Mouse (Mus musculus) neural tube, embryonic 13.5 days (tissue): ENCODE measurements around the gene Arid3a. TPM values are rescaled to one million over a fixed set of nuclear protein-coding genes. Genes with fewer than 3 reads are reported as not detected.

Source experiments
- ATAC-seq: fragments of 200-750 bp; cut with Nextera tagmentation; 2 replicates; pipeline ENCODE4 v1.8.0; 2017; ENCODE audit warnings: low read depth, mild to moderate bottlenecking, moderate TSS enrichment, moderate library complexity
- H3K27ac ChIP-seq: fragments of 300-500 bp; sonication (generic); replicated peaks from 2 replicates; pipeline ENCODE4 v1.5.1; 2015; ENCODE audit warnings: moderate library complexity, mild to moderate bottlenecking, inconsistent platforms
- H3K27me3 ChIP-seq: fragments of 300-500 bp; sonication (generic); 2 replicates; pipeline ENCODE4 v1.6.1; 2015; ENCODE audit warnings: mild to moderate bottlenecking, inconsistent platforms
- H3K36me3 ChIP-seq: fragments of 300-500 bp; sonication (generic); 2 replicates; pipeline ENCODE4 v1.6.1; 2015; ENCODE audit warnings: mild to moderate bottlenecking, inconsistent platforms
- H3K4me1 ChIP-seq: fragments of 300-500 bp; sonication (generic); replicated peaks from 2 replicates; pipeline ENCODE4 v1.6.1; 2015; ENCODE audit warnings: inconsistent platforms
- H3K4me2 ChIP-seq: fragments of 300-500 bp; sonication (generic); 2 replicates; pipeline ENCODE4 v1.6.1; 2015; ENCODE audit warnings: inconsistent platforms, mild to moderate bottlenecking, moderate library complexity
- H3K4me3 ChIP-seq: fragments of 300-500 bp; sonication (generic); 2 replicates; pipeline ENCODE4 v1.5.1; 2015; ENCODE audit warnings: mild to moderate bottlenecking, inconsistent platforms
- H3K9ac ChIP-seq: fragments of 300-500 bp; sonication (generic); 2 replicates; pipeline ENCODE4 v1.6.1; 2015; ENCODE audit warnings: moderate library complexity, mild to moderate bottlenecking, inconsistent platforms
- H3K9me3 ChIP-seq: fragments of 300-500 bp; sonication (generic); 2 replicates; pipeline ENCODE4 v1.6.1; 2016; ENCODE audit warnings: inconsistent platforms
- WGBS: fragments of 180-500 bp; shearing (Covaris S2); methylation state at CpG from one replicate; pipeline ENCODE4 v1.1.7; 2015; 5-methylcytosine and 5-hydroxymethylcytosine counted together
- polyA plus RNA-seq: library from polyadenylated mRNA; unstranded; fragments of >200 nt; fragmentation: Nextera tagmentation; extraction: Ambion mirVana; gene quantifications from 2 replicates; pipeline ENCODE4 v1.2.1, GENCODE M21; 2015

Arid3a gene
- polyA plus RNA-seq, 1 experiment from 2014 or later = 5.4 TPM

DNA sequence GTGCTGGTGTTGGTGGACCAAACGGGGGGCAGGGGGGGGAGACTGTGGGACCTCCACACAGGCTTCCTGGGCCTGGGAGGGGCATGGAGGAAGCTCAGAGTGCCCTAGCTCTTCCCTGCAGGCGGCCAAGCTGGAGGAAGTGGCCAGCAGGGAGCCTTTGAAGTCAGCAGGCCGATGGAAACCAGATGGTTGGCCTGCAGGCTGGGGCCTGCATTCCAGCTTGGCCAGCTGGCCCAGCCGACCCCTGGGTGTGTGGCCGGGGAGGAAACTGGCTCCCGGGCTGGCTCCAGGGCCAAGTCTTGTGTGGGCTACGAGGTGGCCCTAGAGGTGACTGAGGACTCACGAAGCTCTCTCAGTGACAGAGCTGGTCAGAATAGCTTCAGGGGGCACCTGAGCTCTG, 5.9 kb downstream of the Arid3a start:
- Histone ChIP-seq H3K4me3 (no peak overlapping the region), H3K27me3 (no peaks in the 10 kb centered on the region), H3K4me2 (peak overlapping the region; percentile 22), H3K4me1 (peaks cover 90% of the 10 kb centered on the region), H3K9ac (peak overlapping the region; percentile 43; the same call in 1 of the 2 replicates), H3K9me3 (no peaks in the 10 kb centered on the region), H3K27ac (peak overlapping the region; percentile 80), H3K36me3 (peaks cover 43% of the 10 kb centered on the region)
- WGBS = 15% methylated on average over 8 of the region's 8 CpGs
- no peak for ATAC-seq

DNA sequence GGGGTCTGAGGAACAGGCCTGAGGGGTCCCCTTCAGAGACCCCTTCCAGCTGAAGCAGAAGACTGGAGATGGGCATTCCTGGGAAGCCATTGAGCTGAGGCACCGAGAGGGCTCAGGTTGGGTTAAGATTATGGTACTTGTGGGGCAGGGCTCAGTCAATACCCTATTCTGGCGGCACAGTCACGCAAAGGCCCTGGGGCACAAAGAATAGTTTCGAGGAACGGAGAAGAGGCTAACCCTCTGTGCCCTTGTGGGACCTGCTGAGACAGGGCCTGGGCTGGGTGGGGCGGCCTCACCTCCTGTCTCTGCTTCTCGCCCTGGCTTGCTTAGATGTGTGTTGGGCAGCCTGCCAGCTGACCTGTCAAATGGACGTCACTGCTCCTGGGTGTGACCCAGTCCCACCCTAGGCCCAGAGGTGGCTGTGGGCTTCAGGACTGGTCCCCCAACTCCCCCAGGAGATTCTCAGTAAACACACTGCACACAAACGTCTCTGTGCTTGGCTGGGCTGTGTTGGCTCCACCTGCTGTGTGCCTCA, 6.4 kb downstream of the Arid3a start:
- no peak for ATAC-seq
- Histone ChIP-seq H3K36me3 (peaks cover 47% of the 10 kb centered on the region), H3K9me3 (no peaks in the 10 kb centered on the region), H3K27me3 (no peaks in the 10 kb centered on the region), H3K4me3 (no peak overlapping the region), H3K27ac (peak overlapping the region; percentile 80), H3K4me1 (peaks cover 95% of the 10 kb centered on the region), H3K9ac (peak overlapping the region; percentile 43; the same call in 1 of the 2 replicates), H3K4me2 (no peak overlapping the region; the same call in 1 of the 2 replicates)
- WGBS = 62% methylated on average over 9 of the region's 9 CpGs

DNA sequence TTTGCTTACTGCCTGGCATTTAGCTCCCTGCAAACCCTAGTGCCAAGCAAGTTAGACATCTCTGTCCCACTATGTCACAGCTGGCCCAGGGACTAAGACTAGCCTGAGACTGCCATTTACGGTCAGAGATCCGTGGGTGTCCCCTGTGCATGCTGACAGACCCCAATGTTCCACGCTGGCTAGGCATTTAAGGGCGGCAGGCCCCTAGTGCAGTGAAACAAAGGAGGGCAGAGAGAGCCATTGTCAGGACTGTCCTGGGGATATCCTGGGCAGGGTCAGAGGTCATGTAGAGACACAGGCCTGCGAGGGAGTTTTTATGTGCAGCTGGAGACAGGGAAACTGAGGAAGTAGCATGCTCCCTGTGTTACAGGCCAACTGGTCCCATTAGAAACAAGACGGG, 7.0 kb downstream of the Arid3a start:
- Histone ChIP-seq H3K36me3 (peaks cover 47% of the 10 kb centered on the region), H3K9ac (peak overlapping the region; percentile 38; the same call in 1 of the 2 replicates), H3K27ac (peak overlapping the region; percentile 80), H3K9me3 (no peaks in the 10 kb centered on the region), H3K4me3 (no peak overlapping the region), H3K4me2 (no peak overlapping the region), H3K4me1 (peaks cover 94% of the 10 kb centered on the region), H3K27me3 (no peaks in the 10 kb centered on the region)
- no peak for ATAC-seq
- 27% methylated on average over 6 of the region's 6 CpGs for WGBS

DNA sequence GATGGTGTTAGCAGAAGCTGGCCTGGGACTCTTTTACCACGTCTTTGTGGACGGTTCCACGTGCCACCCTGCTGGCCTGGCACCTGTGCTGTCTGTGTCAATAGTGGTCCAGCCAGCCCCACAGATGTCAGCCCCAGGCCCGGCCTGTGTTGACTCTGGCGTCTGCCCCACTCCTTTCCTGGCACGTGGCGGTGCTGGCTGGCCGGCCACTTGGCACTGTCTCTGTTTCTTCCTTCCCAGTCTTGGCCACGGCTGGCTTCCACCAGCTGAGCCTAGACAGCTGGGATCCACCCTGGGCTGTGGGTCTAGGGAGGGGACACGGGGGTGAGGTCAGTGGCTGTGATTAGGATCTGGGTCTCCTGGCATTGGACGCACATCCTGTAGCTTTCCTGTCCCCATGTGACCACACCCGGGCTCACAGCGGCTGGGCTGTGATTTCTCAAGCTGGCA, 7.5 kb downstream of the Arid3a start:
- H3K9ac ChIP-seq = no peak overlapping the region; the same call in 1 of the 2 replicates
- 0 out of 2 replicates have a peak, but pooled peaks have one; percentile 15 for ATAC-seq
- no peak overlapping the region for H3K4me3 ChIP-seq
- no peaks in the 10 kb centered on the region for H3K9me3 ChIP-seq
- H3K36me3 ChIP-seq = peaks cover 47% of the 10 kb centered on the region
- H3K4me2 ChIP-seq = no peak overlapping the region
- H3K27ac ChIP-seq = peak overlapping the region; percentile 80
- no peaks in the 10 kb centered on the region for H3K27me3 ChIP-seq
- 51% methylated on average over 13 of the region's 13 CpGs for WGBS
- H3K4me1 ChIP-seq = peaks cover 89% of the 10 kb centered on the region

DNA sequence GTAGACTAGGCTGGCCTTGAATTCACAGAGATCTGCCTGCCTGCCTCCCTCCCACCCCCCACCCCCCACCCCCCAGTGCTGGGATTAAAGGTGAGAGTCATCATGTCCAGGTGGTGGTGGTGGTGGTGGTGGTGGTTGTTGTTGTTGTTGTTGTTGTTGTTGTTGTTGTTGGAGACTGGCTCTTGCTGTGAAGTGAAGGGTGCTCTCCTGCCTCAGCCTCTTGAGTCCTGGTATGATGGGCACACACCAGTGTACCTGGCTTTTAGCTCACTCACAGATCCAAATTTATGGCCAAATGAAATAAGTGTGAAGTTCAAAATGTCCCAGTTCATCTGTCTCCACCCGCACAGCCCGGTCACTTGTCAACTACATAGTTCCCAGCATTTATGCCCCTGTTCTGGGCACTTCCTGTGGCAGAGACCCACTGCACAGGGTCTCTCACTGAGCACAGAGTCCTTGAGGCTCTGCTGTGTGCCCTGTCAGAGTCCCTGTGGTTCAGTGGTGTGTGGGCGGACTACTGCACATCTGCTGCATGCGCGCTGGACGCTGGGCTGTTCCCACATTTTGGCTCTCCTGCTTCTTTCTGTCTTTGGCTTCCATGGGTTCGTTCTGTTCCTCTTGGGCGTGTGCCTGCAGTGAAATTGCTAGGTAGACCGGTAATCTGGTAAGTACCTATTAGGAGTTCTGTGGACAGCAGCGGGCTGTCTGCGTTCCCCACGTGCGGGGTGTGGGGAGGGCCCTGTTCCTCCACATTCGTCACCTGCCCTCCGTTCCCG, 8.1 kb downstream of the Arid3a start:
- no peak overlapping the region for H3K4me3 ChIP-seq
- no peak overlapping the region for H3K9ac ChIP-seq
- peak overlapping the region; percentile 80 for H3K27ac ChIP-seq
- no peak overlapping the region for H3K4me2 ChIP-seq
- no peaks in the 10 kb centered on the region for H3K27me3 ChIP-seq
- H3K9me3 ChIP-seq = no peaks in the 10 kb centered on the region
- H3K4me1 ChIP-seq = peaks cover 82% of the 10 kb centered on the region
- no peak for ATAC-seq
- H3K36me3 ChIP-seq = peaks cover 47% of the 10 kb centered on the region
- 89% methylated on average over 16 of the region's 16 CpGs for WGBS

DNA sequence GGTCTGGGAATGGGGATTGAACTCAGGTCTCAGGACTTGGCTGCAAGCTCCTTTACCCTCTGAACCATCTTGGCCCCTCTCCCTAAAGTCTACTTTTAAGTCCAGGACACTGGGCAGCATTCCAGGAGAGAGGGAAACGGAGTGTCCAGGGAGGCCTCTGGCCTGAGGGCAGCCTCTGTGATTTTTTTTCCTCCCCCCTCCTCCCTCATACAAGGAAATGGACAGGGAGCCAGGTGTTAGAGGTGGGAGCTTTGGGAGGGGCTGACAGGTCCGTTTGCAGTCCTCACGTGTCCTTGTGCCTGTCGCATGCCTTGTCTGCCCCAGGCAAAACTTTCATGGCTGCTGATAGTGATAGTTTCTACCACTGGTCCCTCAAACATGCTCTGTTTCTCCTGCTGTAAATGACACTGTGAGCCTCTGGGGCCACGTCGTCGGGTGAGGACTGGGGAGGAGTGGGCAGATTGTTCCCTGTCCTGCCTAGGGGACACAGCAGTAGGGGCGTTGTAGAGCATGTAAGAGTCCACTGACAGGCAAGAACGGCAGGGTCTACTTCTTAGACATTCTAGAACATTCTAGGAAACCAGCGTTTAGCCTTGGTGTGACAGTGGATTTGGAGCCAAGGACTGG, 9.6 kb downstream of the Arid3a start:
- H3K9ac ChIP-seq = no peak overlapping the region
- peak overlapping the region; percentile 27; the same call in 1 of the 2 replicates for H3K4me2 ChIP-seq
- H3K9me3 ChIP-seq = no peaks in the 10 kb centered on the region
- no peak for ATAC-seq
- peaks cover 46% of the 10 kb centered on the region for H3K36me3 ChIP-seq
- H3K27ac ChIP-seq = peak overlapping the region; percentile 61
- 75% methylated on average over 10 of the region's 10 CpGs for WGBS
- H3K4me1 ChIP-seq = peaks cover 68% of the 10 kb centered on the region
- H3K4me3 ChIP-seq = no peak overlapping the region
- H3K27me3 ChIP-seq = no peaks in the 10 kb centered on the region

DNA sequence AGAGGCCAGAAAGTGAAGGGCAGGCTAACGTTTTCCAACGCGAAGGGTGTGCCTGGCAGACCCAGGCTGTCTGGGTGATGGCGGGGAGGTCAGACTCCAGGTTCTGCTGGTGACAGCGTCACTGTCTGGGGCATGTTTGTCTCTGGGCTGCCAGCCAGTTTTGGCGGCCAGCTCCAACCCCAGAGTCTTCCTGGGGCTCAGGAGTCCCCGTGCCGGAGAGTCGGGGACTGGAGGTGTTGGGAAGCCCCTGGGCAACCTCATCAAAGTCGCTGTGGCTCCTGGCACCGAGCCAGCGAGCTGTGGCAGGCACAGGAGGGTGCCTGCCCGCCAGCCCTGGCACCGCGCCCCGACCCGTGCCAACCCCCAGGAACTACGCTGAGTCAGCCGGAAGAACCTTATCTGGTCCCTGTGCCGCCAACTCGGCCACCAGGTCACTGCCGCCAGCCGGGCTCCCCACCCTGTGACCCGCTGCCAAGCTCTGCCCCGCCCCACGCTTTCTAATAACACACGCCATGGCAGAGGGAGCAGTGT, 10.1 kb downstream of the Arid3a start:
- H3K27me3 ChIP-seq = no peaks in the 10 kb centered on the region
- H3K9ac ChIP-seq = peak overlapping the region; percentile 41; the same call in 1 of the 2 replicates
- peak overlapping the region; percentile 61 for H3K27ac ChIP-seq
- H3K4me2 ChIP-seq = peak overlapping the region; percentile 27; the same call in 1 of the 2 replicates
- H3K9me3 ChIP-seq = no peaks in the 10 kb centered on the region
- peaks cover 62% of the 10 kb centered on the region for H3K4me1 ChIP-seq
- H3K4me3 ChIP-seq = no peak overlapping the region
- peak; percentile 26; the same call in 1 of the 2 replicates for ATAC-seq
- peaks cover 45% of the 10 kb centered on the region for H3K36me3 ChIP-seq
- 51% methylated on average over 27 of the region's 27 CpGs for WGBS

DNA sequence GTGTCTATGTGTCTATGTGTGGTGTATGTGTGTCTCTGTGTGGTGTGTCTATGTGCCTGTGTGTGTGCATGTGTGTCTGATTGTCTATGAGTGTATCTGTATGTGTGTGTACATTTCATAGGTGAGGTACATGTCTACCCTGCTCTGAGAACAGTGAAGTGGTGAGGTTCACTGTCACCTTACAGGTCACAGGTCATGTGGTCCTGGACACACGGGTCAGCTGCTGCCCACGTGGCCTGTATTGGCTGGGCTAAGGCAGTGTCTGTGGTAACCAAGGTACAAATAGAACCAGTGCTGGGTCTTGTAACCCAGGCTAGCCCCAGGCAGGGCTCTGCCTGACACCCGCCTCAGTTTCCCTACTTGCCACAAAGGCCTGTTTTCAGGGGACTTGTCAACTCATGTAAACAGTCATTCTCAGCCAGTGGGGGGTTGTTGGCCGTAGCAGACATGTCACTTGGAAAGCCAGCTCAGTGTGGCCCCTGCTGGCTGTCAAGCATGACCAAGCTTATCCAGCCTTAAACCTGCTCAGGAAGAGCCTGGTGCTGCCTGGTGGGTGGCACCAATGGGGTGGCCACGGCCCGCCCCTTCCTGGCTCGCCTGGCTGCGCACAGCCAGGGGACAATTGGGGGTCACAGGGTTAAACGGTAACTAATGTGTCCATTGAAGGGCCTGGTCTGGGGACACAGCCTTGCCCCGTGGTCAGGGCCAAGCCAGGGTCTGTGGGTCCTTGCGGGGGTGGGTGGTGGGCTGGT, 11.1 kb downstream of the Arid3a start:
- Histone ChIP-seq H3K27ac (no peak overlapping the region), H3K36me3 (peaks cover 39% of the 10 kb centered on the region), H3K4me3 (no peak overlapping the region), H3K27me3 (no peaks in the 10 kb centered on the region), H3K9me3 (no peaks in the 10 kb centered on the region), H3K4me2 (no peak overlapping the region), H3K4me1 (peaks cover 53% of the 10 kb centered on the region), H3K9ac (peak overlapping the region; percentile 41; the same call in 1 of the 2 replicates)
- WGBS = 36% methylated on average over 11 of the region's 11 CpGs
- ATAC-seq = no peak

DNA sequence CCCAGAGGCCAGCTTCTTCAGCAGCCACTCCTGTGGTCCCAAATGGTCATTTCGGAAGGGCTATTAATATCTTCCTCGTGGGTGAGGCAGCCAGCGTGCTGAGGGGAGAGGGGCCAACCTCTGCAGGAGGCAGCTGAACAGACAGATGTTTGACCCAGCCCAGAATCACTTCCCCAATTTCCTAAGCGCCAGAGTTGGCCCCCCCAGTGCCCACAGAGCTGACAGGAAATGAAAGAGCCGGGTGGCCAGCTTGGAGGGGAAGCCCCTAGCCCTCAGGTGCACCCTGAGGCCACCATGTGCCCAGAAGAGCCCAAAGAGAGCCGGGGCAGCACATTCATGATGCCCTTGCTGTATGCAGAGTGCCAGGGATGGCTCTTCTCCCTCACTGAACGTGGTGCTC, 13.9 kb downstream of the Arid3a start:
- Histone ChIP-seq H3K27ac (no peak overlapping the region), H3K9me3 (no peaks in the 10 kb centered on the region), H3K36me3 (peaks cover 23% of the 10 kb centered on the region), H3K9ac (no peak overlapping the region), H3K27me3 (no peaks in the 10 kb centered on the region), H3K4me1 (peaks cover 53% of the 10 kb centered on the region), H3K4me2 (no peak overlapping the region), H3K4me3 (no peak overlapping the region)
- 62% methylated on average over 7 of the region's 7 CpGs for WGBS
- ATAC-seq = no peak

DNA sequence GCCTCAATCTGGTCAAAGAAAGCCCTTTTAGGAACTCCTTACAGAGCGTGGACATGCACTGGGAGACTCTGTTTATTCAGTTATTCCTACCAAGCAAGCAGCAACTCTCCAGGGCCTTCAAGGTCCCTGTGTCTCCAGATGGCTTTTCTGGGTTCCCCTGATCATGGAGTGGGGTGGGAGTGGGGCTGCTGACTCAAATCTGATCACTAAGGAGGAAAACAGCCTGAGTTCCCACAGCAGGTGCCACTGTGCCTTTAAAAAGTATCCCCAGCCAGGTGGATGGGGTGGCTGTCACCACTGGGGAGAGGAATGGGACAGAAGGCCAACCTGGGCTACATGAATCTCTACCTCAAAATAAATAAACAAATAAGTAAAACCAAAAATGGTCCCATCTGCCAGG, 16.1 kb downstream of the Arid3a start:
- H3K36me3 ChIP-seq = peaks cover 25% of the 10 kb centered on the region
- WGBS = 89% methylated on average over 1 of the region's 1 CpGs
- no peak overlapping the region for H3K4me2 ChIP-seq
- H3K4me3 ChIP-seq = no peak overlapping the region
- H3K4me1 ChIP-seq = peaks cover 49% of the 10 kb centered on the region
- H3K27me3 ChIP-seq = no peaks in the 10 kb centered on the region
- no peak overlapping the region for H3K27ac ChIP-seq
- H3K9ac ChIP-seq = no peak overlapping the region; the same call in 1 of the 2 replicates
- ATAC-seq = no peak
- no peaks in the 10 kb centered on the region for H3K9me3 ChIP-seq

DNA sequence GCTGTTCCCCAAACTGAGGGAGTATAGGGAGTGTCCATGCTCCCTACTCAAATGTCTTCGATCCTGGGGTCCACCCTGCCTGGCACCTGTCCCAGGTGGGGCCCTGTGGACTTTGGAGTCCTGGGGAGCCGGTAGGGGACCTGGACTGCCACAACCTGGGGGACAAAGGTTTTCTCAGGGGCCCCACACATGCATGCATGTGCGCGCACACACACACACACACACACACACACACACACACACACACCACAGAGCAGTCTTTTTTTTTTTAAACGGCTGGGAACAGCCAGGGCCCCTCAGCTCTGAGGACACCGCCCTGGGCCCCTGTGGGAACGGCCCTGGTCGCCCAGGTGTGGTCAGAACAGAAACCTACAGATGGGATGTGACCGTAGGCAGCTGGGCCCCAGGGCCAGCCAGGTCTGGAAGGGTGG, 16.6 kb downstream of the Arid3a start:
- no peak overlapping the region for H3K4me3 ChIP-seq
- ATAC-seq = no peak
- WGBS = 61% methylated on average over 9 of the region's 9 CpGs
- H3K27me3 ChIP-seq = no peaks in the 10 kb centered on the region
- no peak overlapping the region; the same call in 1 of the 2 replicates for H3K9ac ChIP-seq
- peaks cover 25% of the 10 kb centered on the region for H3K36me3 ChIP-seq
- H3K27ac ChIP-seq = no peak overlapping the region
- H3K4me1 ChIP-seq = peaks cover 46% of the 10 kb centered on the region
- no peak overlapping the region for H3K4me2 ChIP-seq
- no peaks in the 10 kb centered on the region for H3K9me3 ChIP-seq
